In genomic region chr8:90708524-90708923, GRCm38 (mm10) we compare ENCODE assay signal across 8 mouse cellular contexts.
DNase-seq lines count a peak whose midpoint lies in the region; ATAC-seq and TF ChIP-seq lines count a peak whose summit lies in the region.
"Had no signal": no experiment of that assay in that cellular context is flagged by ENCODE, and none has a peak within 500 bp of the region (broad histone marks: within the 10 kb centered on the region; RNA-seq: fewer than 3 reads in every experiment).

No protein-coding gene starts in this region.

- H3K27ac ChIP-seq in cortical plate, adult 2 months (ENCODE audit: insufficient read depth, low read length), result no peak overlapping the region
- H3K27ac ChIP-seq: heart, embryonic 15.5 days had no signal

- POLR2A ChIA-PET in Patski (lab: Charles Lee), result interaction anchor here (0.8 kb wide), 1 partner anchor 10 kb away, joined by 3 read pairs; no protein-coding TSS in a partner anchor

- no peaks in the 10 kb centered on the region for H3K36me3 ChIP-seq in E14TG2a.4 (ENCODE audit: insufficient read depth, low read length)
- H3K36me3 ChIP-seq: heart, embryonic 15.5 days had no signal

- no peak for TF ChIP-seq POLR2A in cortical plate, adult 2 months (IDR thresholded peaks at IDR 0.05; ENCODE audit: extremely low read depth, insufficient read depth, low read length)

- TF ChIP-seq CTCF in E14TG2a.4 (conservative IDR thresholded peaks at IDR 0.05; ENCODE audit: low read length), result peak; percentile 61
- TF ChIP-seq CTCF in Patski (IDR thresholded peaks at IDR 0.05), result peak; percentile 86
- peak; percentile 83 for TF ChIP-seq CTCF in cortical plate, adult 2 months (IDR thresholded peaks at IDR 0.05; ENCODE audit: extremely low read depth, insufficient read depth, low read length)

- intact Hi-C loops in heart, postnatal 14 days (cut with DNase I), result loop anchor here (1.0 to 5.0 kb wide), 4 partner anchors 46 to 859 kb away; no protein-coding TSS in a partner anchor

- CTCF ChIA-PET in Patski (lab: Charles Lee), result interaction anchor here (0.7 to 5.7 kb wide), 6 partner anchors 10 to 708 kb away, joined by 3 to 25 read pairs (median 4); no protein-coding TSS in a partner anchor

- in situ Hi-C loops in Patski (cut with MboI; ENCODE audit: low pct_unique_long_range_greater_than_20kb), result no loop called here

- no peak for ATAC-seq in Patski
- ATAC-seq in megakaryocyte-erythroid progenitor cell, adult 5-6 weeks (replicated peaks; ENCODE audit: low FRiP score, low TSS enrichment, poor library complexity, severe bottlenecking), result peak; percentile 68; the same call in 1 of the 2 replicates

- H3K27me3 ChIP-seq in E14TG2a.4 (ENCODE audit: insufficient read depth, low read length) (0 out of 2 replicates have a peak, but pooled peaks cover 3% of the 10 kb centered on the region), Patski (no peaks in the 10 kb centered on the region)
- H3K27me3 ChIP-seq: heart, embryonic 15.5 days had no signal

- no peak for DNase-seq in Patski (ENCODE audit: low read depth, low spot score)
- DNase-seq in heart, postnatal 14 days, result peak; percentile 41 to 73
- peak; percentile 68 to 82 for DNase-seq in layer of hippocampus, postnatal 14 days (ENCODE audit: low spot score in 2 of 2)
- DNase-seq in skeletal muscle tissue, adult 2 months (ENCODE audit: low read depth, low spot score), result peak; percentile 4

- no peaks in the 10 kb centered on the region for H3K9me3 ChIP-seq in E14TG2a.4 (ENCODE audit: low read length)
- H3K9me3 ChIP-seq: heart, embryonic 15.5 days had no signal

- no peak overlapping the region for H3K4me3 ChIP-seq in E14TG2a.4 (replicated peaks; ENCODE audit: low read length)
- H3K4me3 ChIP-seq in cortical plate, adult 2 months (ENCODE audit: insufficient read depth, low read length), result no peak overlapping the region
- H3K4me3 ChIP-seq: heart, embryonic 15.5 days had no signal

- H3K4me1 ChIP-seq in E14TG2a.4 (replicated peaks; ENCODE audit: low read depth, low read length), result no peaks in the 10 kb centered on the region
- H3K4me1 ChIP-seq in cortical plate, adult 2 months (ENCODE audit: control insufficient read depth, insufficient read depth, low read length), result no peaks in the 10 kb centered on the region
- H3K4me1 ChIP-seq: heart, embryonic 15.5 days had no signal
